ENCODE assay signal across 8 mouse cellular contexts in the genomic region with DNA sequence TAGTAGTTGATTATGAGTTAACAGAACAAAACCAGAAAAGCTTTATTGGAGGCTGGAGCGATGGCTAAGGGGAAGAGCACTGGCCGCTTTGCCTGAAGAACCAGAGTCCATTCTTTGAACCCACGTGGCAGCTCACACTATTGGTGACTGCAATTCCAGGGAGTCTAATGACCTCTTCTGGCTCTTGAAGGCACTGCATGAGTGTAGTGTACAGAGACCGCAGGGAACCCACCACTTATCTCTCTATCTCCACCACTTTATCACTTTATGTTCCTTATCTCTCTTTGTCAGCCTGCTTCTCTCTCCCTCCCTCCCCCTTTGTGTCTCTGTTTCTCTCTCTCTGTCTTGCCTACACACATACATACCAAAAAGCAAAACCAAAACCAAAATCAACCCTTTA.
DNase-seq lines count a peak whose midpoint lies in the region; ATAC-seq and TF ChIP-seq lines count a peak whose summit lies in the region.

No protein-coding gene starts in this region.

- no peak for DNase-seq in gastrocnemius, adult 2 months
- no peak for DNase-seq in gastrocnemius, postnatal 36 days
- peak; percentile 79 for DNase-seq in 416B (ENCODE audit: low read depth)
- peak; percentile 26 for DNase-seq in T-cell, adult 2 months (ENCODE audit: low spot score)
- DNase-seq in kidney, postnatal 36 days = peak; percentile 72 to 77
- DNase-seq in ovary, adult 18-20 months (ENCODE audit: low spot score) = no peak

- H3K4me1 ChIP-seq in midbrain, embryonic 15.5 days = 0 out of 2 replicates have a peak, but pooled peaks cover 4% of the 10 kb centered on the region

- WGBS in midbrain, embryonic 15.5 days = 46% methylated on average over 4 of the region's 4 CpGs

- no peak overlapping the region for H3K4me3 ChIP-seq in gastrocnemius, adult 2 months
- no peak overlapping the region for H3K4me3 ChIP-seq in midbrain, embryonic 15.5 days

- H3K9me3 ChIP-seq in midbrain, embryonic 15.5 days = no peaks in the 10 kb centered on the region

- intact Hi-C loops in gastrocnemius, adult 2 months (cut with DNase I) = loop anchor here (2.0 to 5.0 kb wide), 3 partner anchors 110 to 155 kb away; partner anchors contain the start of gene Nifk
- intact Hi-C loops in gastrocnemius, postnatal 36 days (cut with DNase I) = loop anchor here (5.0 kb wide), 1 partner anchor 110 kb away; no protein-coding TSS in a partner anchor

- H3K27ac ChIP-seq in gastrocnemius, adult 2 months = no peak overlapping the region
- H3K27ac ChIP-seq in midbrain, embryonic 15.5 days = no peak overlapping the region

- no peak overlapping the region for H3K4me2 ChIP-seq in midbrain, embryonic 15.5 days

- no peak overlapping the region for H3K9ac ChIP-seq in midbrain, embryonic 15.5 days

- H3K27me3 ChIP-seq in midbrain, embryonic 15.5 days (replicated peaks) = no peaks in the 10 kb centered on the region

- H3K36me3 ChIP-seq in midbrain, embryonic 15.5 days (replicated peaks) = peaks cover 5% of the 10 kb centered on the region; the same call in 1 of the 2 replicates

- peak; percentile 81 for TF ChIP-seq CTCF in gastrocnemius, adult 2 months (IDR thresholded peaks at IDR 0.05)

- ATAC-seq in hematopoietic stem cell, adult 5-6 weeks (replicated peaks in 1 of 2; ENCODE audit: insufficient read depth in 1 of 2, low FRiP score in 2 of 2, low TSS enrichment in 1 of 2, low read depth in 1 of 2, poor library complexity in 2 of 2, severe bottlenecking in 2 of 2) = peak; percentile 95 to 97
- ATAC-seq in midbrain, embryonic 15.5 days (replicated peaks) = 0 out of 2 replicates have a peak, but pooled peaks have one; percentile 64

Comparison
In these comparisons a context has a peak if more than half of its experiments do, and no peak if none do; other contexts are left out.
1. DNase-seq: peak in 416B (single experiment), T-cell, adult 2 months (single experiment) and kidney, postnatal 36 days (2 of 2); none in gastrocnemius, adult 2 months (single experiment), gastrocnemius, postnatal 36 days (0 of 2) and ovary, adult 18-20 months (single experiment).